Mouse (Mus musculus): ENCODE measurements around the gene Armc3. TPM values are rescaled to one million over a fixed set of nuclear protein-coding genes. Genes with fewer than 3 reads are reported as not detected.
"Not testable (repeated sequence)": the region's sequence is repeated elsewhere in the genome, so short reads cannot be mapped to it uniquely, and the experiment has no call there.

The Armc3 gene
- polyA plus RNA-seq, 1 experiment from 2014 or later = 2.0 TPM

GRCm38 (mm10) chr2:19316691-19317090 is 117.6 kb downstream of the Armc3 start:
- H3K4me2 ChIP-seq (replicated peaks; ENCODE audit: low read depth, low read length) = no peak overlapping the region
- no peaks in the 10 kb centered on the region for H3K36me3 ChIP-seq (ENCODE audit: insufficient read depth, low read length)
- no peak overlapping the region for H3K9ac ChIP-seq (replicated peaks; ENCODE audit: low read depth)
- no peak for ATAC-seq
- no peaks in the 10 kb centered on the region for H3K4me1 ChIP-seq (ENCODE audit: insufficient read depth, low read depth, low read length)
- no peaks in the 10 kb centered on the region for H3K27me3 ChIP-seq (replicated peaks; ENCODE audit: insufficient read depth, low read length)
- TF ChIP-seq EP300 (IDR thresholded peaks at IDR 0.05) (no peak), CTCF (IDR thresholded peaks at IDR 0.05) (no peak)
- no peak overlapping the region for H3K4me3 ChIP-seq (ENCODE audit: low read depth, low read length)
- DNase-seq (ENCODE audit: low spot score) = no peak
- H3K9me3 ChIP-seq (ENCODE audit: low read length) = no peaks in the 10 kb centered on the region
- H3K27ac ChIP-seq (ENCODE audit: low read length) = no peak overlapping the region
- WGBS = 70% methylated on average over 4 of the region's 4 CpGs

DNA sequence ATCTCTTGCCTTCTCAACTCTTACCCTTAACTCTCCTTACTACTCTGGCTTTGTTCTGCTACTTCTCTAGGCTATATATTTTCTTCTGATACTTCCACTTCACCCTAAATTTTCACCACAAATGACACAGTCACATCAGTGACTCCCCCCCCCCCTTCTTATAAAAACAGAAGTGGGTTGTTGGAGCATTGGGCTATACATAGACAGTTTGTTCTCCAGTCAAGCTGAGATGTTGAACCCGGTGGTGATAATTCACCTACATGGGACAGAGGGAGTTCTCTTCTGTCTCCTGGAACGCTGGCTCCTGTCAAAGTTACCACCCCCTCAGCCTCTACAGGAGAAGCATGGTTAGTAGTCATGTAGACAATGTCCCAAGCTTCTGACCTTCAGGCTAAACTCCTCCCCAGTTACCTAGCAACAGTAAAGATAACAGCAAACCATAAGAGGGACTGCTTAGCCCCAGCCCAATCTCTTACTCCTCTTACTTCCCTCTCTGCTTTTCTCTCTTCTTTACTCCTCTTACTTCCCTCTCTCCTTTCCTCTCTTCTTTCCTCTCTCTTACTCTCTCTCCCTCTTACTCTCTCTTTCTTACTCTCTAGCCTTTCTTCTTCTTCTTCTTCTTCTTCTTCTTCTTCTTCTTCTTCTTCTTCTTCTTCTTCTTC is 118.2 kb downstream of the Armc3 start:
- H3K4me2 ChIP-seq (replicated peaks; ENCODE audit: low read depth, low read length); DNase-seq (ENCODE audit: low spot score); ATAC-seq; H3K27me3 ChIP-seq (replicated peaks; ENCODE audit: insufficient read depth, low read length); H3K9ac ChIP-seq (replicated peaks; ENCODE audit: low read depth); H3K27ac ChIP-seq (ENCODE audit: low read length); H3K36me3 ChIP-seq (ENCODE audit: insufficient read depth, low read length); H3K4me1 ChIP-seq (ENCODE audit: insufficient read depth, low read depth, low read length); H3K9me3 ChIP-seq (ENCODE audit: low read length); H3K4me3 ChIP-seq (ENCODE audit: low read depth, low read length): not testable (repeated sequence)
- 61% methylated on average over 2 of the region's 2 CpGs for WGBS

DNA sequence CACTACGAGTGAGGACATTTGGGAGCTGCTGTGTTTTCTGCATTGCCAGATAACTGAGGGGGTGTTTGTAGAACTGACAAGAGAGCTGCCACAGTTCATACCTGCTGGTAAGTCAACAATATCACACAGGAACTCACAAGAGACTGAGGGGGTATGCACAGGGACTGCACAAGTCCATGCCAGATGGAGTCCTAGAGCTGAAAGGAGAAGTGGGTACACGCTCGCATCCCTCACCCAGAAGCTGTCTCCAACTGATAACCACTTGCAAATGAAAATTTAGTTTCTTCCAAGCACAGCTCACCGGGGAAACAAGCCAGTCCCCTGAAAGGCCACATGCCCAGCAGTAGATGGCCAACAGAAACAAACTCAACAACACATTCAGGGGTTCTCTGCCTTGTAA is 119.4 kb downstream of the Armc3 start:
- H3K4me3 ChIP-seq (ENCODE audit: low read depth, low read length) = no peak overlapping the region
- no peak for TF ChIP-seq EP300 (IDR thresholded peaks at IDR 0.05)
- no peak for TF ChIP-seq CTCF (IDR thresholded peaks at IDR 0.05)
- H3K9ac ChIP-seq (replicated peaks; ENCODE audit: low read depth) = no peak overlapping the region
- DNase-seq (ENCODE audit: low spot score) = no peak
- H3K9me3 ChIP-seq (ENCODE audit: low read length) = no peaks in the 10 kb centered on the region
- no peaks in the 10 kb centered on the region for H3K4me1 ChIP-seq (ENCODE audit: insufficient read depth, low read depth, low read length)
- H3K36me3 ChIP-seq (ENCODE audit: insufficient read depth, low read length) = no peaks in the 10 kb centered on the region
- no peak for ATAC-seq
- H3K27ac ChIP-seq (ENCODE audit: low read length) = no peak overlapping the region
- 57% methylated on average over 4 of the region's 4 CpGs for WGBS
- no peak overlapping the region for H3K4me2 ChIP-seq (replicated peaks; ENCODE audit: low read depth, low read length)
- no peaks in the 10 kb centered on the region for H3K27me3 ChIP-seq (replicated peaks; ENCODE audit: insufficient read depth, low read length)

GRCm38 (mm10) chr2:19319284-19319683 is 120.2 kb downstream of the Armc3 start:
- H3K9me3 ChIP-seq (ENCODE audit: low read length) = no peaks in the 10 kb centered on the region
- no peak overlapping the region for H3K4me2 ChIP-seq (replicated peaks; ENCODE audit: low read depth, low read length)
- H3K4me1 ChIP-seq (ENCODE audit: insufficient read depth, low read depth, low read length) = no peaks in the 10 kb centered on the region
- 49% methylated on average over 3 of the region's 3 CpGs for WGBS
- TF ChIP-seq CTCF (IDR thresholded peaks at IDR 0.05) = no peak
- no peak for TF ChIP-seq EP300 (IDR thresholded peaks at IDR 0.05)
- ATAC-seq (no peak), DNase-seq (ENCODE audit: low spot score) (no peak)
- no peaks in the 10 kb centered on the region for H3K27me3 ChIP-seq (replicated peaks; ENCODE audit: insufficient read depth, low read length)
- no peak overlapping the region for H3K4me3 ChIP-seq (ENCODE audit: low read depth, low read length)
- H3K27ac ChIP-seq (ENCODE audit: low read length) = no peak overlapping the region
- H3K9ac ChIP-seq (replicated peaks; ENCODE audit: low read depth) = no peak overlapping the region
- H3K36me3 ChIP-seq (ENCODE audit: insufficient read depth, low read length) = no peaks in the 10 kb centered on the region

DNA sequence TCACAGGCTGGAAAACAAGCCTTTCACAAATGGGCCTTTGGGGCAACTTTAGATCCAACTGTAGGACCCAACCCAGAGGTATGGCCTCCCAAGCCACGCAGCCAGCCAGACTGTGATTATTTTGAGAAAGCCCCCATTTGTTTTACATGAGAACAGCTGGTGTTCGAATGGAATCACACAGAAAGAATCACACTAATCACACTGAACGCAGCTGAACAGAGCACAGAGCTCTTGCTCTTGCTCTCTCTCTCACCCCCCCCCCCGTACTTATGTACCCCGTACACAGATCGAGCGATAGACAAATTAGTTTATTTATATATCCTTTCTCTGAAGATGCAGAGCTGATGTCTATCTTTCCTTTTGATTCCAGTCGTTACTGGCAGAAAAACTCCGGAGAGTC is 123.3 kb downstream of the Armc3 start:
- Histone ChIP-seq H3K4me2 (replicated peaks; ENCODE audit: low read depth, low read length) (no peak overlapping the region), H3K9me3 (ENCODE audit: low read length) (no peaks in the 10 kb centered on the region), H3K27ac (ENCODE audit: low read length) (no peak overlapping the region), H3K4me1 (ENCODE audit: insufficient read depth, low read depth, low read length) (no peaks in the 10 kb centered on the region), H3K36me3 (ENCODE audit: insufficient read depth, low read length) (no peaks in the 10 kb centered on the region), H3K27me3 (replicated peaks; ENCODE audit: insufficient read depth, low read length) (no peaks in the 10 kb centered on the region), H3K4me3 (ENCODE audit: low read depth, low read length) (no peak overlapping the region), H3K9ac (replicated peaks; ENCODE audit: low read depth) (no peak overlapping the region)
- ATAC-seq = no peak
- TF ChIP-seq CTCF (IDR thresholded peaks at IDR 0.05) (no peak), EP300 (IDR thresholded peaks at IDR 0.05) (no peak)
- 71% methylated on average over 9 of the region's 9 CpGs for WGBS
- no peak for DNase-seq (ENCODE audit: low spot score)

- H3K27ac ChIP-seq (ENCODE audit: low read length) = no peak overlapping the region
- H3K9ac ChIP-seq (replicated peaks; ENCODE audit: low read depth) = no peak overlapping the region
- no peak overlapping the region for H3K4me3 ChIP-seq (ENCODE audit: low read depth, low read length)
- DNase-seq (ENCODE audit: low spot score) (no peak), ATAC-seq (no peak)
- H3K4me2 ChIP-seq (replicated peaks; ENCODE audit: low read depth, low read length) = no peak overlapping the region
- H3K9me3 ChIP-seq (ENCODE audit: low read length) = no peaks in the 10 kb centered on the region
- no peaks in the 10 kb centered on the region for H3K36me3 ChIP-seq (ENCODE audit: insufficient read depth, low read length)
- H3K4me1 ChIP-seq (ENCODE audit: insufficient read depth, low read depth, low read length) = no peaks in the 10 kb centered on the region
- WGBS = 87% methylated on average over 1 of the region's 1 CpGs
- H3K27me3 ChIP-seq (replicated peaks; ENCODE audit: insufficient read depth, low read length) = no peaks in the 10 kb centered on the region
- TF ChIP-seq CTCF (IDR thresholded peaks at IDR 0.05) (no peak), EP300 (IDR thresholded peaks at IDR 0.05) (no peak)
Measured at GRCm38 (mm10) chr2:19326376-19326775, 127.3 kb downstream of the Armc3 start.

DNA sequence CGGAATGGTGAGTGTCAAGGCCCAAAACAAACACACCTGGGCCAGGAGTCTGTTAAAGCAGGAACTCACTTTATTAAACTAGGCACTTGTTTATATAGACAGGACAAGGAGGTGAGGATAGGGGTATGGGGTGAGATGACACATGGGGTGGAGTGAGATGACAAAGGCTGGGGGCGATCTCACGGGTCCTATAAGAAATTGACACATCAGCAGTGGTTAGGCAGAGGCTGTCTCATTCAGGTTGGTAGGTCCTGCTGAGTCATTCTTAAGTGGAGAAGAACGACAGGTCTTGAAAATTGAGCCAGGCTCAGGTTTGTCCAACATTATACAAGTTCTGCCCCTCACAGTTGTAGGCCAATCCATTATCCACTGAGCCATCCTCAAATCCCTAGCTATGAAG is 128.7 kb downstream of the Armc3 start:
- Histone ChIP-seq H3K4me3 (ENCODE audit: low read depth, low read length) (no peak overlapping the region), H3K4me1 (ENCODE audit: insufficient read depth, low read depth, low read length) (no peaks in the 10 kb centered on the region), H3K36me3 (ENCODE audit: insufficient read depth, low read length) (no peaks in the 10 kb centered on the region), H3K27ac (ENCODE audit: low read length) (no peak overlapping the region), H3K9ac (replicated peaks; ENCODE audit: low read depth) (no peak overlapping the region), H3K27me3 (replicated peaks; ENCODE audit: insufficient read depth, low read length) (no peaks in the 10 kb centered on the region), H3K4me2 (replicated peaks; ENCODE audit: low read depth, low read length) (no peak overlapping the region), H3K9me3 (ENCODE audit: low read length) (no peaks in the 10 kb centered on the region)
- no peak for TF ChIP-seq EP300 (IDR thresholded peaks at IDR 0.05)
- no peak for TF ChIP-seq CTCF (IDR thresholded peaks at IDR 0.05)
- ATAC-seq (no peak), DNase-seq (ENCODE audit: low spot score) (no peak)
- 50% methylated on average over 4 of the region's 4 CpGs for WGBS
